Mouse (Mus musculus) adrenal gland, postnatal 25 days (tissue): ENCODE measurements around the gene Ubtd2. TPM values are rescaled to one million over a fixed set of nuclear protein-coding genes. Genes with fewer than 3 reads are reported as not detected.

Experiments used
- DNase-seq: peaks from one replicate; pipeline ENCODE4 v3.0.0; 2021; ENCODE audit warnings: mixed read lengths
- total RNA-seq: library from RNA; stranded (reverse); gene quantifications from 2 replicates; pipeline ENCODE4 v1.2.3, GENCODE M21; 2021

Ubtd2 gene
- total RNA-seq, 1 experiment from 2014 or later: 16.2 TPM

DNA sequence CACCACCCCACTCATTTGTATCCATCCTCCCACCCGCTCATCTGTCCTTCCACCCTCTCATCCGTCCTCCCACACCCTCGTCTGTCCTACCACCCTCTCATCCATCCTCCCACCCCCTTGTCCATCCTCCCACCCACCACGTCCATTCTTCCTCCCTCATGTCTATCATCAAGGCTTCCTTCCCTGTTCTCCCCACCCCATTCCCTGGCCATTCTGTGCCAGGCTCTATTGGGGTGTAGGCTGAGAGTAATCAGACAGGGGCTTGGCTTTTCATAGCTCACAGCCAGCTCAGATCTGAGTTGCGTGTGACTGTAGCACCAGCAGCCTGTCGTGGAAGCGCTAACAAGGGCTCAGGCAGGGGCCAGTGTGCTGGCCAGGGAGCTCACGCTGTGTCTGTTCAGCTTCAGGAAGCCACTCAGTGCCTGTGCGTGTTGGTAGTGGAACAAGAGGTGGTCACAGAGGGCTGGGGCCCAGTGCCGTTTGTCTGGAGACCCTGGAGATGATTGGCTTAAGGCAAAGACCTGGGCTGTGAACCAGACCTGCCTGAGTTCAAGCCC lies 92.3 kb downstream of the Ubtd2 start:
- DNase-seq: no peak

DNA sequence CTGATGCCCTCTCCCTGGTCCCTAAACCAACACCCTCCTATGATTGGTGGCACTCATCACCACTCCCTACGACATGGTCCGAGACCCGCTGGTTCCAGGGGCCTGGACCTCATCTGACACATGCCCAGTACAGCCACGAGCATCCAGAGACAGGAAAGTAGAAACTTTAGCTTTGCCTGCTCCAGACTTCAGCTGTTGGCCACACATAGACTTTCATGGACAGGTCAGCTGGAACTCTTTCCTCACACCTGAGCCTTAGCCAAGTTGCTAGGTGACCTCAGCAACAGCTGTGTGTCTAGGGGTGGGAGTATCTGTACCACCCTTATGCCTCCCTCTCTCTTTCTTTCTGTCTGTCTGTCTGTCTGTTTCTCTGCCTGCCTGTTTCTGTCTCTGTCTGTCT lies 93.1 kb downstream of the Ubtd2 start:
- DNase-seq: no peak

DNA sequence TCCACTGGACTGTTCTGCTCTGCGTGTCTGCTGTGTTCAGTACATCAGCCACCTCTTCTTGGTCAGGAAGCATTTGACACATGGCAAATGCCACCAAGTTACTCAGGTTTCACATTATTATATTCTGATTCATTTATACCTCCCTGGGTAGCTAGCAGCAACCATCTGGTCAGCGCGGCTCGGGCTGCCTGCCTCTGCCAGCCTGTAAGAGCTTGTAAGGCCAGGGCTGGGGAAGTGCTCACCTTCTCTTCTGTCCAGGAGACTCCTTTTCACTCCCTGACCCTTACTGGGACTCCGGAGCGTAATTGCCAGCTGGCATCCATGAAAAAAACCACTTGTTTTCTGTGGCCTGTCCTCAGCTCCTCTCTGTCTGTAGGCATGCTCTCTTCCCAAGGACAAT lies 94.1 kb downstream of the Ubtd2 start:
- DNase-seq: no peak

DNA sequence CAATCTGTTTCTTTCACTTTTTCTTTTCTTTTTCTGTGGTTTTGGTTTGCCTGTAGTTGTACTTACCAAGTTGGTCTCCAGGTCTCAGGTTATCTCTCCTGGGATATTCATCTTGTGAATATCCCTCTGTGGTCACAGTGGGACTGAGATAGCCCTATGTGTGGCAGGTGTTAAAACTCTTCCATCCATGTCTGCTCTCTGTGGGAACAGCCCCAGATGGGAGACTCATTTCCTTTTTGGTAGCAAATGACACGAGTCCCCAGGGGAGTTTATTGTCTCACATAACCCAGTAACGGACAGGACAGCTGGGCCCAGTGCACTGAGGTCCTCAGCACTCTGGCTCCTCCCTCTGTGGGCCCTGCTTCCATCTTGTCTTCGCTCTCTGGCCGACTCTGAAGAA lies 94.9 kb downstream of the Ubtd2 start:
- no peak for DNase-seq

DNA sequence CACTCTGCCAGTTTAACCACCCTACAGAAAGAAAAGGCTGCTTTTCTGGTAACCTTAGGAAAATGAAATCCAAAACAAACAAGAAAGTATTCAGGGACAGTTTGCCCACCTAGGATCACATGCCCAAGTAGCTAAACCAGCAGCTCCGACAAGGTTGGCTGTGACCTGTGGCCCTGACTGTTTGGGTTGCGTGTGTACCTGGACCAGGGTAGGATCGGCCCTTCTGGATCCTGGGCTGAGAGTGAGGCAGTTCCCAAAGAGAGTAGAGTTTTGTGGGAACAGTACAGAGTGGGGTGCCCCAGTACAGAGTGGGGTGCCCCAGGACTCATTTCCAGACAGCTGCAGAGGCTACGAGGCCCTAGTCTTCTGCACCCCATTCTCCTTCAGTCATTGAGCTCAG lies 95.9 kb downstream of the Ubtd2 start:
- no peak for DNase-seq

DNA sequence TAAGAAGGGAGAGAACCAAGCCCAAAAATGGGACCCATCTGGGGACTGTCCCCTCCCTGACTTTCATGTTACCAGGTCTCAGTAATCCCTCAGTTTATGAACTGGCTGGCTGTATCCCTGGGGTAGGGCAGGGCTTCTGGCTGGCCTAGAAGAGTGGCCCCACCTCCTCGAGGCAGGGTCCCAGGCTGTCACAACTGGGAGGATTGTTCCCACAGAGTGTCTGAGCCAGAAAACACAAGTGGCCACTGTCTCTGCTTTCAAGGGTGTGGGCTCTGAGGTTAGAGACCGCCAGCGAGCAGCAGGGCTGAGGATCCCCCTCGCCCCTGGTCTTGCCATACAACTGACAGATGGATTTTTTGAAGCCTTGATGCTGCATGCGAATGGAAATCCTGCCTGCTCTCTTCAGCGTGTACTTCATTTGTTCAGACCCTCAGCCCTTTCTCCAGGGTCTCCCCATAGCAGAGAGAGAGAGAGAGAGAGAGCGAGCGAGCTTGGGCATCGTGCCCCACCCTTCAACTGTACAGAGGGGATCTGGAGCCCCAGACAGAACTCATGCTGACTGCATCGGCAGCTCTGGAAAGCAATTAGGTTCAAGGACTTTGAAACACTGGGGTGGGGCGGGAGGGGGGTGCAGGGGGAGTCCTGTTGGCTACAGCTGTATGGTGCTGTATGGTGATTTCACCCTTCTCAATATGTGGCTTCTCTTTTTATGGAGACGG lies 96.6 kb downstream of the Ubtd2 start:
- no peak for DNase-seq

DNA sequence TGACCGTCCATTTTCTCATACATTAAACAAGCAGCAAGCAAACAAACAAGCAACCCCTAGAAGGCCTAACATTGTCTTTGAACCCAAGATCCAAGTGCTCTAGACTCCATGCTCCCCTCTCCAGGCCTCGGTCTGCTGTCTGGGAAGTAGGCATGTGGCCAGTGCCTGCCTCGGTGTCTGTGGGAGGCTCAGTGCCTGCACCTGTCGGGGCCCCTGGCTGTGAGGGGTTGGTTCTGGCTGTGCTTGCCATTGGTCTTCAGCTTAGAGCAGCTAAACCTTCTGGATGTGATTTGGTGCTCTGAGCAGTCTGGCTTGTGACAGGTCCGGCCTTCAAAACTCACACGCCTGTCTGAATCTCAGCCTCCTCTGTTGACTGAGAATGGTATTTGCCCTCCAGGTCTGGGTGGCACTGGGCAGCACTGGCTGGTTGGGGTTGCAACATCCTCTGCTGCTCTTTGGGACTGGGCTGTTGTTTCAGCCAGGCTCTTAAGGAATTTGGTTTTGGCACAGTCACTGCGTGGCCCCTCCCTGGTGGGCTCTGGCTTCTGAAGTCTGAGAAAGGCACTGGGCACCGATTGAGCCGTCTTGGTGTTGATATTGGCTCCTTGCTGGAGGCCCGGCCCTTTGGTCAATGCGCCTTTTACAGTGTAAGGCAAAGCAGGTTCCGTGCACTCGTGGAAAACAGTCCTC lies 97.4 kb downstream of the Ubtd2 start:
- DNase-seq: no peak

DNA sequence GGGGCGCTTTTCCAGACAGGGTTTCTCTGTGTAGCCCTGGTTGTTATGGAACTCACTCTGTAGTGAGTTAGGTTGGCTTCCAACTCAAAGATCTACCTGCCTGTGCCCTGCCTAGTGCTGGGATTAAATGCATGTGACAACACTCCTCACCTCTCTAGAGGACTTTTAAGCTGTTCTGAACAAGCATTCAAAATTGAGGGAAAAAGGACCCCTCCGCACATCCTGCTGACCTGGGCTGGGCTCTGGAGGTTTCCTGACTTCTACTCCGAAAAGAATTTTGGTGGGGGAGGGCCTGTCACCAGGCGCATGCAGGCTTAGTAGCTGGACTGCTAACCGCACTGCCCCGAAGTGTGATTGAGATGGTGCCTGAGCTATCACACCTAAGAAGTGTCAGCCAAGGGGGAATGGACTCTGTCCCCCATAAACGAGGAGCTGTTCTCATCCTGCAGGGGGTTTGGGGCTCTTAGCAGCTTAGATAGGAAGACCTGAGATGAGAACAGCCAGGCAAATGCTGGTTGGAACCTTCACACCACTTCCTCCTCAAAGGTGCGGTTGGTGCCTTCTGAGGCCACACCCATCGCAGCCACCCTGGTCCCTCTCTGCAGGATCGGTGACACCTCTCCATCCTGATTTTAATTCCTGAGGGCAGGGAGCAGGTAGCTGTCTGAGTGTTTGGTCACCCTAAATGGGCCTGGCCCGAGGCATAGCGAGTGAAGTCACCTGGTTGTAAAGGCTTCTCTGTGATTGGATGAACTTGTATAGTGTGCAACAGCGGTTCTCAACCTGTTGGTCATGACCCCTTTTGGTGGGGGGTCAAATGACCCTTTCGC lies 98.4 kb downstream of the Ubtd2 start:
- DNase-seq: no peak

DNA sequence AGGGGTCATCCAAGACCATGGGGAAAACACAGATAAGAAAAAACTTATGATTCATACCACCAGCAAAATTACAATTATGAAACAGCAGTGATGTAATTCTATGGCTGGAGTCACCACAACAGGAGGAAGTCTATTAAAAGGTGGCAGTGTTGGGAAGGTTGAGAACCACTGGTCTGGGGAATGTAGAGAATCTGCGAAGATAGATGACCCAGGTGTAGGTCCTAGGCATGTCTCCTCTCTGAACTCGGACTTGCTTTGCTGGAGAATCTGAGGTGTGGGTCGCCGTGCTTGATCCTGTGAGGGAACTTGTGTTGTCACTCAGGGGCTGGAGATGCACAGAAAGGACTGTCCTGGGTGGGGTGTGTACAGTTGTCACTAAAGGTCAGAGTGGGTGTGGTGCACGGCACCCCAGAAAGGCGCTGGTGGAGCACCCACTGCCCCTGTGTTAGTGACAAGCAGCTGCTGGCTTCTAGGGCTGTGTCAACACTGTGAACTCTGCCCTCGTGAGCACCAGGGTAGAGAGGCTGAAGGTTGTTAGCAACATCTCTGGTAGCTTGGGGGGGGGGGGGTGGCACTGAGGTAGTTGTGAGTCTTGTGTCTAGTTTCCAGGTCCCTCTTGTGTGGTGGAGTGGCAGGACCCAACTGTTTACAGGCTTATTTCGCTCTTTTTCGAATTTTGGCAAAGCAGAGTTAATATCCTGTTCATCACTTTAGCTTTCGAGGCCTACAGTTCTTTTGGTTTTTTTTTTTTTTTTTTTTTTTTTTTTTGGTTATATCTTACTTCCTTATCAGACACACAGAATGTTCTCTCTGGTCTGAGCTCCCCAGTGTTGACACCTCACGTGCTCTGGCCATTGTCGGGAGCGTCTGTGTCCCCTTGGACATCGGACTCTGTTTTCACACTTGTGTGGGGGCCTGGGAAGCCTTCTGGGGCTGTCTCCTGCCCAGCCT lies 99.2 kb downstream of the Ubtd2 start:
- DNase-seq: no peak

DNA sequence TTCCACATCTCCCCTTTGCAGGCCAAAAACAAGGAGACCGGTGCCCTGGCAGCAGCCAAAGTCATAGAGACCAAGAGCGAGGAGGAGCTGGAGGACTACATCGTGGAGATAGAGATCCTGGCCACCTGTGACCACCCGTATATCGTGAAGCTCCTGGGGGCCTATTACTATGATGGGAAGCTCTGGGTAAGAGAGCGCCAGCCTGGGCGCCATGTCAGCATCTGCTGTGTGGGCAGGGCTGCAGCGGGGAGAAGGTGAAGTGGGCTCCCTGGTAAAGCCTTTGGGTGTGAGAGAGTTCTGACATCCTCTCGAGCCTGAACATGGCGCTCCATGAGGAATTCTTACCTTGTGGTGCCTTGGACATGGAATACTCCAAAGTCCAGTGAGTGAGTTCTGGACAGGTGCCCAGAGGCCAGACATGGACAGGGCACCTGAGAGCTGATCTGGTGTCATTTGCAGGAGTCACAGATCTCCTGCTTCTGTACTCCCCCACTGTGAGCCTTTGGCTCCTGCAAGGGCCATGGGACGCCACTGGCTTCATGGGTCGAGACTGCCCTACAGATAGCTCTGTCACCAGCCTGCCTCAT lies 100.0 kb downstream of the Ubtd2 start:
- no peak for DNase-seq

DNA sequence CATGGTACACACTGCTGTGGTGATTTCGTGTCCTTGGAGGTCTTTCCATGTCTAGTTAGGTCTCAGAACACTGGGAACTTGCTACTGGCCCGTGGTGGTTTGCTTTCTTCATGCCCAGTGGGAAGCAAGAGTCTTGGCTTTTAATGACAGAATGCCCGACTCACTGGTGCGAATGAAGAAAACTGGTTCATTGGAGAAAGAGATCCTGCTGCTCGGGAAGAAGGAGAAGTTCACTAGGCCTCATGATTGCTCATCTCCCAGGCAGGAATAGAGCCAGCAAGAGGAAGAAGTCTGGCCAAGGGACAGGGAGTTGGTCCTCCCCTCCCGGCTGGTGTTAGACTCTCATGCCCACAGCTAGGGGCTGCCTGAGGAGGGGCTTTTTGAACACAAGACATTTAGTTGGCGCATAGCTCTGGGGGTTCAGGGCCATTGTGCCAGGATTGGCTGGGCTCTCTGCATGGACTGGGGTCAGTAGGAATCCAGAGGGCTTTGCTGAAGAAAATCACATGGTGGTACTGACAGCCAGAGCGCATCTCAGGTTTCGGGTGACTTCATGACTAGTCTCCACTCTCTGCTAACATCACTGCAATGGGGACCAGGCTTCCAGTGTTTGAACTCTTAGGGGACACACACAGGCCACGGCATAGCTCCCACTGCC lies 101.3 kb downstream of the Ubtd2 start:
- DNase-seq: no peak

DNA sequence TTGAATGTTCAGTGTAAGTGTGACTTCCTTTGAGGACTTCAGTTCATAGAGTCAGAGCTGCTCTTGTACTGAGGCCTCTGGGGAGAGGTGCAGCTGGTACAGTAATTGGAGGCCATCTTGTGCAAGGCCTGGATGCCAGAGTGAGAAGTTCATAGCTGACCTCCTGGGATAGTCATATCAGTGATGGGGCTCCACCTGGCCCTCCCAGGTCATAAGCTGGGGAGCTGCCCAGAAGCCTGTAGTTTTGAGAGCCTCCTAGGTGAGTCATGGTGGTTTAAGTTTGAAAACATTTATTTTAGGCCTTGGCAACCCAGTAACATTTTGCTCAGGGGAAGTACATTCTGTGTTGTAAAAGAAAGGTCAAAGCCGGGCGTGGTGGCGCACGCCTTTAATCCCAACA lies 102.9 kb downstream of the Ubtd2 start:
- no peak for DNase-seq

DNA sequence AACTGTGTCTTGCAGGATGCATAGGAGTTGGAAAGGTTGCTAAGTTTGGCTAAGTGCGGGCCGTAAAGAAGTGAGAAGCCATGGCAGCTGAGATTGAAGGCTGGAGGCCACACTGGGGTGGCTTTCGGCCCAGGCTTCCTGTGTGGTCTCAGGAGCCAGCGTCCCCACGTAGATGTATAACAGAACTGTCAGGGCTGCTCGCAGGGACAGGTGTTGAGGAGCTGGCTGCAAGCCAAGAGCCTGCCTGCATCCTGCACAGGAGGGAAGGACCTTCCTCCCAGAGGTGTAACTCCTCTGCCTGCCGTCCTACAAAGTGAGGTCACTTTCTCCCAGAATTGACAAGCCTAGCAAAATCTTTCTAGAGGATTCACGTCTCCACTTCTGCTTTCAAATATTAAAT lies 103.5 kb downstream of the Ubtd2 start:
- DNase-seq: no peak

DNA sequence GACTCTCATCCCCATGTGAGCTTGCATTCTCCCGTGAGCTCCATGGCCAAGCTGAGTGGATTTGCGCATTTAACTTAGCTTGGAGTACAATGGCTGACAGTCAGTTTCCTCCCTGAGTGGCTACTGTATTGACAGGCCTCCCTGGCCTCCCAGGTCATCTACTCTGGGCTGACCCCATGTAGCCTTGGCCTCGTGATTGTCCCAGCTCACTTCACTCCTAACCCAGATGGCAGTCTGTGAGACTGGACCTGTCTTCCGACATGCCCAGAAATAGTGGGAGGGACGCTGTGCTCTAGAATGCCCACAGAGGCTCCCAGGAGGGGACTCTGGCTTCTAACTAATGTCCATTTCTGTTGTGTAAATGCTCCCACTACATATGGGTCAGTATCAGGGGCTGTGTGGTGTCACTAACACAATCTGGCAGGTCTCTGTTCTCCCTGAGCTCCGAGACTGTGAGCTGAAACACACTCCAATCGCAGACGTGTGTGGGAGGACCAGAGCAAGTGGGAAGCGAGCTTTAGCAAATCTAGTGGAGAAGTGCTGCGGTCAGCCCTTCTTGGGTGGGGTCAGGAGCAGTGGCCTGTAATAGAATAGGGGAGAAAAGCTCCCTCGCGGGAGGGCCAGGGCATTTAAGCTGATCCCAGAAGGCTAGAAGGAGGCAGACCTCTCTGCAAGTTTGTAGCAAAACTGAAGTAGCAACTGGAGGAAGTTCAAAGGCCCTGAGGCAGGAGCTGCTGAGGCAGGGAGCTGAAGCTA lies 105.0 kb downstream of the Ubtd2 start:
- no peak for DNase-seq

DNA sequence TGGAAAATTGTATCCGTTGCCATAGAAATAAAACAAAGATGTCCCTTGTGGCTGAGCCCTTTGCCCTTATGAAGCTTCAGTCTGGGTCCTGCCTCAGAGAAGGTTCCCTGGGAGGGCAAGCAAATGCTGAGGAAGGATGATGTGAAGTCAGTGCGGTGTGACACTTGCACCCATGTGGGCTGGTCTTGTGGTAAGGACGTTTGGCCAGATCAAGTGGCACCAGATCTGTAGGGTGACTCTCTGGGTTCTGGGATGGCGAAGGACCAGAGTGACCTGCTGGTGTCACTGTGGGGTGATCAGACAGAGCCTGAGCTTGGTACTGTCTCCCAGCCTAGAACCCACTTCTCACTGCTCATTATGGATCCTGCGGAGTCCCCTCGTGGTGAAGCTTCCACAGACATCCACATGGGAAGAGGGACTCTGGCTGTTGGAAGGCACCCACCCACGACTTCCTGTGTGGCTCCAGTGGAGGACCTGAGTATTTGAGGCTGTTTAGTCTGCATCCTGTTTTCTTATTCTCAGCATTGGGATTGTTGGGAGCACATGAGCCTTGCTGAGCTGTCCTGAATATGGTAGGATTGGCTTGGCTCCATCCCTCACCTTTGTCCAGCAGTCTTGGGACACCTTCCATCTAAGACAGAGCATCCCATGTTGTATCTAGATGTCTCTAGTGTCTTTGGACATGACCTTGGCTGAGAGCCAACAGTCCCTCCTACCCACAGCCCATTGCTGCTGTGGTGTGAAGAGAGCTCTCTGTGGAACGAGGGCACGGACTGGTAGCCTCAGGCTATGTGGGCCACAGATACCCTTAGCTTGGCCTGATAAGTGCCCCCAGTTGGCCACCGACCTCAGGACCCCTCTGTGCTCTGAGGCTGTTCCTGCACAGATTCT lies 106.5 kb downstream of the Ubtd2 start:
- DNase-seq: no peak

DNA sequence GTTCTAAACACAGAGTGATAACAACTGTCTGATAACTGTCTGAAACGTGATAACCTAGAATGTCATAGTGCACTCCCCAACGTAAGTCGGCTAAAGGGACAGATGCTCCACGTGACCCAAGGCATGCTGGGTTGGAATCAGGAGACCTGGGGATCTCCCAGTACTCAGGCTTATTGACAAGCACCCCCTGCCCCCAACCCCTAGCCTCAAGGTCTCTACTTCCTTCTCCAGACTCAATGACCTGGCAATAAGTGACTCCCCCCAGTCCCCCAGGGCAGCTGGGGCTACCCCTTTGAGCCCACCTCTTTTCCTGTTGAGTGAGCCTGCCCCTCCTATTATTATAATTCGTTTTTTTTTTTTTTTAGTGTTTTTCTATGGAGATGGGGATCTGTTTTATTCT lies 107.5 kb downstream of the Ubtd2 start:
- no peak for DNase-seq

DNA sequence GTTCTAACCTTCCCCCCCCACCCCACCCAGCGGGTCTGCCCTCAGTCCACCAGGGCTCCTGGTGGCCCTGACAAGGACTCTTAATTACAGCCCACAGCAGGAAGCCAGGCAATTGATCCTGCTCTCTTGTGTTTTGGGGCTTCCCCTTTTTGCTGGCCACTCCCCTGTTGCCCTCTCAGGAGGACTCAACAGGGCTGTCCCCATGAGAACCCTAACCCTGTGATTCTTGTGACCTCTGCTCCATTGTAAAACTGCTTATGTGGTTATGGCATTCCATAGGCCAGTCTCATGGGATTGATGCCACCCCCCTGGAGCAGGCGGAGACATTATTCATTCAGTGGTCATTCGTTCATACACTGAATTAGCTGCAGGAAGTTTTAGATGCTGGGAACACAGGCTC lies 108.5 kb downstream of the Ubtd2 start:
- no peak for DNase-seq

DNA sequence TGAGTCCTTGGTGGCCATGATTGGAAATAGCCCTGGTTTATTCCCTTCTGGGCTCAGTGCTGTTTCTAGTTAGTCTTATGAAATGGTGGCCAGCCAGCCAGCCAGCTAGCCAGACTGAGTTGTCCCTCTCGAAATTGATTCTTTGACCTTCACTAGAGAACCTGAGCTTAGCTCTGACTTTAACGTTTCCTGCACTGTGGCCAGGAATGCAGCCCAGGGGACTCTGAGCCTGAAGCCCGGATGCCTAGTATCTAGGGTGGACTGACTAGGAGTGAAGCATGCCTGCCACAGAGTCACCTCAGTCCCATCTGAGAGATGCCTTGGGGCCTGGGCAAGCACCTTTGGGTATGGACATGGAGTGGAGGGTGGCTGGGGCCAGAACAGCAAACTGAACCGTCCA lies 109.5 kb downstream of the Ubtd2 start:
- DNase-seq: no peak

DNA sequence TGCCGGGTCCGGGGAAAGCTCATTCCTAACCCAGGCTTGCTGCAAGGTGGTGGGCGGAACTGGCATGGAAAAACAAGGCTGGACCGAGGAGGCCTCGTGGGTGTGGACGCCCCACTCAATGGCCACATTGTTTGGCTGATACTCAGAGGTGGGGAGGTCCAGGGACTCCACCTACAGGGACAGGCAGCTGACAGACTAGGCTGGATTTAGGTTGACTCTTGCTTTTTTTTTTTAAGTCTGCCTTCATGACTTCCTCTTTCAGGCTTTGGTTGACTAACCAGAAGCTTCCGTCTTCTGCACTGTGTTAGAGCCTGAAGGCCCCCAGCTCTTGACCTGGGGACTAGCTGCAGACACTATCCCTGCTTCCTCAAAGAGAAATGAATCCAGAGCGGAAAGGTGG lies 109.9 kb downstream of the Ubtd2 start:
- DNase-seq: no peak
